Mouse (Mus musculus): ENCODE measurements around the gene Filip1.

The Filip1 gene

DNA sequence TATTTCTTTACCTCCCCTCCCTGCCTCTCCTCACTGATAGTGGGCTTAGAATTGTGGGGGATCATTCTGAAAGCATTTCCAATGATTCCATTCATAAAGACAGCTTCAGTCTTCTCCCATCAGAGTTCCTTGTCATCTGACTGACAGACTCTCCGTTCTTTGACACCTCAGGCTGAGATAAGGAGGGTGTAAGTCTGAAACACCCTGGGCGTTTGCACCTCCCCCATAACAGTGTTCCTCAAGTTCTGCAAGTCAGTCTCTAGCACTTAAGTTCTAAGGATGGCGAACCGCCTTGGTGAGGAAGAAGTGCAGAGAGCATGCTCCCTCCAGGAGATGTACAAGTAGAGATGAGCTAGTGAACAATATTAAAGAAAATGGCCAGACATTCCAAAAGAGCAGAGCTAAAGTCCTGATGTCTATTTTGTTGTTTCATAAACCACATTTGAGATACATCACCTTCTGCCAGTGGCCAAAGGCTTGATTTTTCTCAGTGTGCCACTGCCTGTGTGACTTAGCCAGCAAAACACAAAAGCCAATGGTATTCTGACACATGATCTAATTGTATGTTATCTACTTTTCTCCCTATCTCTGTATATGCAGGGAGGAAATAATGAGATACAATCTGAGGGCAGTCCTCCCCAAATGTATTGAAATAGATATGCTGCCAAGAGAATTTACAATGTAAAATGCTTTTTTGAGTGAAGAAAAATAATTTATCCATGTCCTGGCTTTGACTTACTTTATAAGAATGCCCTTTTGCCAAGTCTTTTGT is 118.6 kb downstream of the Filip1 start:
- no peak for DNase-seq

DNA sequence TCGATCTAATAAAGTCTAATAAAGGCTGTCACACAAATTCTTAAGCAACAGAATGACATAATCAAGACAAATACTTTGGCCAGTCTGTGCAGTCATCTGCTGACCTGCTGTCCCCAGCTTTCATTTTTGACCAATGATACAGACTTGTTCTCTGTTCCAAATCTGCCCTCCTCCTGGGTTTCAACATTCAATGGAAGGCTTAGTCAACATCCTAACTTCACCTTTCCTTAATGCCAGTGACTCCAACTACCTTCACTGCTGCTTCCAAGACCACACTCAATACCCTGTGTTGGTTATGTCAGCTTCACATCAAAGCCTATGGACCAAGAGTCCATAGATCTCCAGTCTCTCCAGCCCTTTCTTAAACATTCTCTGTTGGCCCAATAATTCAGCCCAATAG is 120.5 kb downstream of the Filip1 start:
- no peak for DNase-seq

DNA sequence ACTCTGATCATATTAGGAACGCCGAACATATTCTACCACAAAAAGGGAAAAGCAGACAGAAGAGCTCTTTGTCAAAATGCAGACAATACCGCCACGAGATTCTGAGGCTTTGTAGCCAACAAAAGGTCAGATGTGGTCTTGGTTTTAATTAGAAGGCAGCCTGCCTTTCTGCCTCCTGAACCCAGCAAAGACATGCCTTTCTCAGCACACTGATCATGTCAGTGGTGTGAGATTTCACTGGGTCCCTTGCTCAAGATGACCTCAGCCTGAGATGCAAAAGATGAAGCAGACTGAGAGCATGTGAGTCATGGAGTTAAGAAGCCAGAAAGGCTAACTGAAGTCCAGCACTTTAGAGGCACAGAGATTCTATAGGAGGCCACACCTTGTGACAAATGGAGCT is 122.2 kb downstream of the Filip1 start:
- no peak for DNase-seq

- no peak for DNase-seq
Observed at GRCm38 (mm10) chr9:79889132-79889531, 123.5 kb downstream of the Filip1 start.

DNA sequence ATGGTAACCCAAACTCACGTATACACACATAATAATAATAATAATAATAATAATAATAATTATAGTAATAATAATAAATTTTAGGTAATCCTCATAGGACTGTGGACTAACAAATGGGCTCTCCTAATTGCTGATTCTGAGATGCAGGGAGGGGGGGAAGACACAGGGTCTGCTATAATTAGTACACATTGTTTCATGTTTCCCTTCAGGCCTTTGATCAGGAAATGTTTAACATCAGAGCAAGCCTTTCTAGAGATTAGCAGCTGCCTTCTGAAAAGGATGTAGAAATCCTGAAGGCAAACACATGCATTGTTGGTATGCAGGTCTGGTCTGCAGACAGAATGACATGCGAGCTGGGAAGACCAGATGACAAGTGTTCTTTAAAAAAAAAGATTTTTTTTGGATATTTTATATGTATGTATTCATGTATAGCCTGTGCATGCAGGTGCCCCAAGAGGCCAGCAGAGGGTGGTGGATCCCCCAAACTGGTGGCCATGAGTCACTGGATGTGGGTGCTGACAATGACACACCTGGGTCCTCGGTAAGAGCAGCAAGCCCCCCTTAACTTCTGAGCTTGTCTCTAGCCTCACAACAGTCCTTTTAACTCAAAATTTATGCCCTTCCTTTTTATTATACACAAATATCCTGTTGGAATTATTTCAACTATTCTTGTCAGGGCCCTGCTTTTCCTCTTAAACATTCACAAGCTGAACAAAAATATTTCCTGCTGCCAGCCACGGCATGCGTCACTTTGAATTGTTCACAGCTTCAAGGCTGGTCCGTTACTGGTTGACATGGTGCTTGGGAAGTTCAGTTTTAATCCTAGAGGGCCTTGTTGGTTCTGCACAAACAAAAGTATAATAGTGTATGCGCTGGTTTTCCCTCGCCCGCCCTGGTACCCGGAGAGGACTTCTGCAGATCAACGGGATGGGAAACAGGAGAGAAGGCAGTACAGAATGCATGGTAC is 127.1 kb downstream of the Filip1 start:
- peak; percentile 9 for DNase-seq

DNA sequence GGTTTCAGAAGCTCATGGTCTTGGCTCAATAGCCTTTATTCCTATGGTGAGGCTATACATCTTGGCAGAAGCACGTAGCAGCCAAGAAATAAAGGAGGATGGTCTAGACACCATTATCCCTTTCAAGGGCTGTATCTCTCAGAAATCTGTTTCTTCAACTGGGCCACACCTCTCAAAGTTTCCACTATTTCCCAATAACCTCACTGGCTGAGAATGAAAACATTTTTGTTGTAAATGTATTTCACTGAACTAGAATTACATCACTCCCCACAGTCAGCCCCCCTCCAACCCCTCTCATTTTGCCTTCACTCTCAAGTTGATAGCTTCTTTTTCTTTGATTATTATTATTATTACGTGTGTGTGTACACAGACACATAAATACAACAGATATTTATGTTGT is 129.5 kb downstream of the Filip1 start:
- DNase-seq: no peak

- DNase-seq: no peak
Observed at GRCm38 (mm10) chr9:79880031-79880430, 132.6 kb downstream of the Filip1 start.

- DNase-seq: no peak
Observed at GRCm38 (mm10) chr9:79875522-79876131, 137.0 kb downstream of the Filip1 start.

- DNase-seq: no peak
Observed at GRCm38 (mm10) chr9:79872598-79872997, 140.1 kb downstream of the Filip1 start.

DNA sequence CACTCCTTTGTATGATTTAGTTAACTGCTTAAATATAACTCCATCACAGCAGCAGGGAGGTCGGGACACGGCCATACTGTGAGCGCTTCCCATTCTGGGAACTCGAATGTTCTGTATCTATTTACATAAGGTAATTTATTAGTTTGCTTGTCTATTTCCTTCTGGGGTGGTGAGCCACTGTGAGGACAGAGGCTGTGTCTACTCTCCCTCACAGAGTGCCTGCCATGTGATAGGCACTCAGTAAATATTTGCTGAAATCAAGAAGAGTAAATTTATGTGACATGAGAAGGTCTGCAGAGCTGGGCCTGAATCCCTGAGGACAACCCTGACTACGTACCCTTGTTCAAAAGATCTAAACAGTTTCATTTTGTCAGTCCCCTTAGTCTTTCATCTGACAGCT is 143.1 kb downstream of the Filip1 start:
- no peak for DNase-seq

GRCm38 (mm10) chr9:79865998-79866397 is 146.7 kb downstream of the Filip1 start:
- DNase-seq: no peak

DNA sequence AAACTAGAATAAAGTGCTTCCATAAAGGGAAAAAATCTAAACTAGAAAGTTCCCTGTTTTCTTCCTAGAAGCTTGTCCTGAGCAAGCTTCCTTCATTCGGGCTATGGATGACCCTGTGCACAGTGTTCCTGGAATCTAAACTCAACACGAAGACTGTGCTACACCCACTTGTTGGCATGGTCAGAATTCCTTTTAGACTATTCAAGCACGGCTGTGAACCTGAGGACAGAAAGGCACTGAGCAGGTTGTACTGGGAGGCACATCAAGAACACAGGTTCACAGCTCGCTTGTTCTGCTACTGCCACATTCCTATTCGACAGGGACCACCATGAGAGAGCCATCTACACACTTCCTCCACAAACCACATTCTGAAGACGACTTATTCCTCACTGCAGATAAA is 150.1 kb downstream of the Filip1 start:
- no peak for DNase-seq

GRCm38 (mm10) chr9:79847099-79847498 is 165.6 kb downstream of the Filip1 start:
- no peak for DNase-seq

DNA sequence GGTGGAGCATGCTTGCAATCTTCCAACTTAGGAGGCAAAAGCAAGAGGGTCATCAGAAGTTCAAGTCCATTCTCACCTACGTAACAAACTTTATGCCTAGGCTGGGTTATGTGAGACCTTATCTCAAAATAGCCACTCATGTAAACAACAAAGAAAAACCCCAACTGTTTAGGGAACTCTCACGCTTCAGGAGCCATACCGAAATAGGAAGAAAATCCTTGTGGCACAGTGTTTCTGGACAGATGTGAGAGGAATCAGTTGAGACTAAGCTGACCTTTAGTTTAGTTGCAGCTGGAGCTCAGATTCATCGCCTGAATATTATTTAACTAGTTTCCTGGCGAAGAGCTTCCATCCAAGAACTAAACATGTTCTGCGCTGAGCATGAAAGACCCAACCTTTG is 170.0 kb downstream of the Filip1 start:
- DNase-seq: no peak

GRCm38 (mm10) chr9:79842028-79842427 is 170.6 kb downstream of the Filip1 start:
- no peak for DNase-seq

DNA sequence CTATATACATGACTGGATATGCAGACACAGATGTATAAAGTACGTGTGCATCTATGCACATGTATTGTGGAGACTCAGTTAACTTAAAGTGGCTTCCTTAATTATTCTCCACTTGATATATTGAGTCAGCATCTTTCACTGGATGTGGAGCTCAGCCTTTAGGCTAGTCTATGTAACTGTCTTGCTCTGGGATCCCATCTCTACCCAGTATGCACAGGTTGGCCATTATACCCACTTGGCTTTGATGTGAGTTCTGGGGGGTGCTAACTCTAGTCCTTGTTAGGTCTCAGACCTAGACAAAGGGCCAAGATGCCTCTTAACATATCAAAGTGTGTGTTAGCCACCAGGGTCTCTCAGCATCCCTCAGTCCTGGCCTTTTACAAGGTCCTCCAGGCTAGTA is 181.4 kb downstream of the Filip1 start:
- no peak for DNase-seq

- no peak for DNase-seq
Observed at GRCm38 (mm10) chr9:79830874-79831273, 181.8 kb downstream of the Filip1 start.

DNA sequence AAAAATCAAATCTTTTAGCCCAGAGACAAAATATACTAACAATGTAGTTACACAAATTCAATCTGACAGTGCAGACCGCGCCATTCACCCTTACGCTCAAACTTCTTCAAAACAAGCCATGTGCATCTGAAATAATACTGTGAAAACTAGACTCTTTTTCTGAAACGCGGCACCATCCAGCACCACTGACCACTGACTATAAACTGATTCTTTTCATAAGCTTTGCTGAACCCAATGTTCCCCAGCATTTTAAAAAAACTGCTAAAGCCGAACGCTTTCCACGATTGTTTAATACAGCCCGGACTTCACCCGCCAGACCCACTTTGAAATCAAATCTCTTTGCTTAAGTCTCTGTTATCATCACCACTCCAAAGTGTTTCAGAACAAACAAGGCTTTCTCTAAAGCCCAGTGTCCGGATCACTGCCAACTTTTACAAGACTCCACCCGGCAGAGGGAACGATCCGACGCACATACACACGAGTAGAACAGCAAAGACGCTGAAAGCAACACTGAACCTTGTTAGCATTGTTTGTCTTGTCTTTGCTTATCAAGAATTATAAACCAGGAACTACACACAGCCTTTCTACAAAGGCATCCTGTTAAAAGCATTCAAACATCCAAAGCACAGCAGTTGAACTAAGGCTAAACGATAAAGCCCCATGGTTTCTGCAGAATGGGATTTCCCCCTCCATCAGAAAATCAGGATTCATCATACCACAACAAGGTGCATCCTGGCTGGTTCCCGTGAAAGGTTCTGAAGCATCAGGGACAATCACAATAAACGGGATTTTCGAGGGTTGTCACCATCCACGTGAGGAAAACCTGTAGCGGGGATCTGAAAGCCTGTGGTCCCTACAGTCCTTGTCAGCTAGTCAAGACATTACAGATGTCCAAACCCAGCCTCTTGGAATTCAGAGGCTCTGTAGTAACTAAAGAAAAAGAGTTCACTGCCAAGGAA is 182.5 kb downstream of the Filip1 start:
- no peak for DNase-seq

GRCm38 (mm10) chr9:79827072-79827471 is 185.6 kb downstream of the Filip1 start:
- DNase-seq: no peak

- no peak for DNase-seq
Observed at GRCm38 (mm10) chr9:79825526-79825925, 187.1 kb downstream of the Filip1 start.

GRCm38 (mm10) chr9:79823856-79824255 is 188.8 kb downstream of the Filip1 start:
- no peak for DNase-seq

DNA sequence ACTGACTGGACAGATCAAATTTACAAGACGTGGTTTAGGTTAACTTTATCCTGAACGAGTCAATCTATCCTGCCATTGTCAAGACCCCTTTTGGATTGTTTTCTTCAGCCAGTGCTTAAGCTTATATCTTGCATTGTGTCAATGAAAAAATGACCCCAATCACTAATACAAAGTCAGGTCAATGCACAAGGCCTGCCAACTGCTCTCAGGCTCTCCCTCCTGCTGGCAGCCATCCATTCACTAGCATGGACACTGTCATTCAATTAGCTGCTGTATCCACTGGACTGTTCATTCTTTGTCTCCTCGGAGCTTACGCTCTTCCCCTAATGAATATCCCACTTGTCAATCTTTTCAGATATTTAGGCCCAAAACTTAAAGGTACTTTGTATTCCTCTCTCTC is 189.2 kb downstream of the Filip1 start:
- DNase-seq: no peak
